Mouse (Mus musculus) thymus, postnatal 25 days (tissue): Measurements from ENCODE around the gene Rbms3.

Experiments used
- DNase-seq: peaks from one replicate; pipeline ENCODE4 v3.0.0; 2022

Rbms3 gene

GRCm38 (mm10) chr9:117250036-117250830 lies 379.5 kb downstream of the Rbms3 start:
- no peak for DNase-seq

GRCm38 (mm10) chr9:117247311-117247980 lies 382.3 kb downstream of the Rbms3 start:
- DNase-seq = no peak

- DNase-seq = no peak
Measured at GRCm38 (mm10) chr9:117246173-117246572, 383.5 kb downstream of the Rbms3 start.

- no peak for DNase-seq
Measured at GRCm38 (mm10) chr9:117243365-117243764, 386.3 kb downstream of the Rbms3 start.

- no peak for DNase-seq
Measured at GRCm38 (mm10) chr9:117234726-117235075, 395.0 kb downstream of the Rbms3 start.

GRCm38 (mm10) chr9:117234065-117234725 lies 395.5 kb downstream of the Rbms3 start:
- no peak for DNase-seq

GRCm38 (mm10) chr9:117222741-117223140 lies 407.0 kb downstream of the Rbms3 start:
- no peak for DNase-seq

GRCm38 (mm10) chr9:117221481-117221880 lies 408.2 kb downstream of the Rbms3 start:
- DNase-seq = no peak

- DNase-seq = no peak
Measured at GRCm38 (mm10) chr9:117216026-117216755, 413.5 kb downstream of the Rbms3 start.

GRCm38 (mm10) chr9:117212023-117212422 lies 417.7 kb downstream of the Rbms3 start:
- DNase-seq = no peak

- DNase-seq = no peak
Measured at GRCm38 (mm10) chr9:117210344-117210743, 419.4 kb downstream of the Rbms3 start.

- DNase-seq = no peak
Measured at GRCm38 (mm10) chr9:117205395-117205794, 424.3 kb downstream of the Rbms3 start.

GRCm38 (mm10) chr9:117200067-117200658 lies 429.6 kb downstream of the Rbms3 start:
- no peak for DNase-seq

- DNase-seq = no peak
Measured at GRCm38 (mm10) chr9:117197531-117197930, 432.2 kb downstream of the Rbms3 start.

GRCm38 (mm10) chr9:117192565-117193540 lies 436.9 kb downstream of the Rbms3 start:
- no peak for DNase-seq

- DNase-seq = no peak
Measured at GRCm38 (mm10) chr9:117192093-117192492, 437.6 kb downstream of the Rbms3 start.

- DNase-seq = no peak
Measured at GRCm38 (mm10) chr9:117188406-117188805, 441.3 kb downstream of the Rbms3 start.

- DNase-seq = no peak
Measured at GRCm38 (mm10) chr9:117187116-117188034, 442.3 kb downstream of the Rbms3 start.

- DNase-seq = no peak
Measured at GRCm38 (mm10) chr9:117180658-117181057, 449.1 kb downstream of the Rbms3 start.

- DNase-seq = no peak
Measured at GRCm38 (mm10) chr9:117178366-117178765, 451.3 kb downstream of the Rbms3 start.
